Mouse (Mus musculus) lung, adult 18-20 months (tissue): ENCODE data around the gene Ppp1r10.

ENCODE experiments used
- DNase-seq, 2 experiments: peaks; one replicate each; pipeline ENCODE4 v3.0.0; 2022; ENCODE audit warnings: mixed read lengths in 2 of 2

Gene Ppp1r10

DNA sequence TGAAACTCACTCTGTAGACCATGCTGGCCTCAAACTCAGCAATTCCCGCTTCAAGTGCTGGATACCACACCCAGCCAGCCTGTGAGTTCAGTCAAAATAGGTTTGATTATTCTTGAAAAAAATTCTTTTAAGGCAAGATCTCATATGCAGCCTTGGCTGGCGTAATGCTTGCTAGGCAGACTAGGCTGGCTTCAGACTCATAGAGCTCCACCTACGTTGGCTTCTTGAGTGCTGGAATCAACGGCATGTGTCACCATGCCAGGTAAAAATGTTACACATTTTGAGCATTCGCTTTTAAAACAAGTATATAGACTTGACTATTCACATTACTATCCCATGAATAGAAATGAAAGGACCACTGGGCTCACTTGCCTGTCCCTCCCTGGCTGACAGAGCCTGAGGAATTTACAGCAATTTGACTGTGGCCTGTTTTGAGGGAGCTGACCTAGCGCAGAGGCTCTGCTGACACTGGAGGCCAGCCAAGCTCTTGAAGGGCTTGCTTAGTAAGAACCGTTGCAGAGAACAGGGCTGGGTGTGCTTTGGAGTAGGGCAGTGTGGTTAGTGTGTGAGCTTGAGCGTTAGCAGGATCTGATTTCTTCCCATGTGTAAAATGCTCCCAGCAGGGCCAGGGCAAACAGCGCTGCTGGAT is 12.8 kb upstream of the Ppp1r10 start:
- peak; percentile 88 to 90 for DNase-seq

DNA sequence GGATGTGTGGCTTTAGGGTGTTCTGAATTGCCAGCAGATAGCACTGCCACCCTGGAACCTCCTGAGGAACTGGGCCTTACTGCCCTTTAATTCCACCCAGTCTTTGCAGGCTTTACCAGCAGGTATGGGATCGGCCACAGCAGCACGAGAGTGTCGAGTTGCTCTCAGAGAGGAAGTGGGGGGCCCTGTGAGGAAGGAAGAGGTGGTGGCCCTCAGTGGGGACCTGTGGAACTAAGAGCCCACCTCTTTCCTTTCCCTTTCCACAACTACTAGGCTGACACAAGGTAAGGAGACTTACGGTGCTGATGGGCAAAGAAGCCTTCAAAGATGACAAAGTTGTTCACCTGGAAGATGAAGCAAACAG is 12.3 kb upstream of the Ppp1r10 start:
- no peak for DNase-seq

DNA sequence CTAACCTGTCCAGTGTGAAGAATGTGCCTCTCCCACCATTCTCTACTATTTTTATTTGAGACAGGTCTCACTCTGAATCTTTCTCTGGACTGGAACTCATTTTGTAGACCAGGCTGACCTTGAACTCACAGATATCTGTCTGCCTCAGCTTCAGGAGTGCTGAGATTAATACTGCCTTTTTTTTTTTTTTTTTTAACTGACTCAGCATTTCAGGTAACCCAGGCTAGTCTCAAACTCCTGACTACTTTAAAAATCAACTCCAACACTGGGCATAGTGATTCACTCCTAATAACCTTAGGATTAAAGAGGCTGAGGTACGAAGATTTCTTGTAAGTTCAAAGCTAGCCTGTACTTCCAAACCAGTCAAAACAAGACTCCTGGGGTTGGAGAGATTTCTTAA is 10.6 kb upstream of the Ppp1r10 start:
- no peak for DNase-seq

DNA sequence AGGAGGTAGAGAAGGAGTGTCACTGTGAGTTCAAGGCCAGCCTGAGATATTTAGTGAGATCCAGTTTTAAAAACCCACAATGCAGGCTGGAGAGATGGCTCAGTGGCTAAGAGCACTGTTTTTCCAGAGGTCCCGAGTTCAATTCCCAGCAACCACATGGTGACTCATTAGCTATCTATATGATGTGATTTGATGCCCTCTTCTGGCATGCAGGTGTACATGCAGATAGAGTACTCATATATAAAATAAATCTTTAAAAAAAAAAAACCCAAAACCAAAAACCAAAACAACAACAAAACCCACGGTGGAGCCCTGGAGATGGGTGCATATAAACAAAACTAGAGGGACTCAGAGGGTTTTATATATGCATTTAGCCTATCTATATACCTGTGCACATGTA is 8.6 kb upstream of the Ppp1r10 start:
- no peak for DNase-seq

DNA sequence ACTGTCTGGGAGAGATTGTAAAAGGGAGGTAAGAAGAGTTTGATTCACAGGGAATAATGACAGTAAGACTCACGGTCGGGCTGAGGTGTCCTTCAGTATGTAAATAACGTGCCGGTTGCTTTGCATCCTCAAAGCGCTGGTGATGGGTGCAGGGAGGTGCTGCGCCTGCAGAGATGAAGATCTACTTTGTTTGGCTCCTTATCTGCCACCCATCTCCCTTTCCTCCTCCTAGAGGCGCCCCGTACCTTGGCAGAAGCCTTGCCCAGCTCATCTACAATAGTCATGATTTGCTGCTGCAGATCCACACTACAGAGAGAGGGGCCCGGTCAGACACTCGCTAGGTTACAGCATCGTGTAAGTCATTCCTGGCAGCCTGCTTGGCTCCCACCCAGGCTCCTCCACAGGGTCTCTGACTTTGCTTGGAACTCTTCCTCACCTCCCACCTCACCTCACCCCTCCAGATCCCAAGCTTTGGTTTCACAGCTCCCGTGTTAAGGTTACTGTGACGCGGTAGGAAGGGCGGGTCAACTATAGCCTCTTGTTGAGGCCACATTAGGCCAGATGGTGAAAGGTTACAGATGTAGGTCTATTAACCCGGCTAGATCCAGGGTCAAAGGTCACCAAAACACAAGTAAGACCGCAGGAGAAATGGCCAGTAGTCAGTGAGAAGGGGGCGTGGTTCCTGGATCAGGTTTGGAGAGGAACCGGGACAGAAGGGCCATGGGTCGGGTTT is 6.9 kb upstream of the Ppp1r10 start:
- no peak for DNase-seq

DNA sequence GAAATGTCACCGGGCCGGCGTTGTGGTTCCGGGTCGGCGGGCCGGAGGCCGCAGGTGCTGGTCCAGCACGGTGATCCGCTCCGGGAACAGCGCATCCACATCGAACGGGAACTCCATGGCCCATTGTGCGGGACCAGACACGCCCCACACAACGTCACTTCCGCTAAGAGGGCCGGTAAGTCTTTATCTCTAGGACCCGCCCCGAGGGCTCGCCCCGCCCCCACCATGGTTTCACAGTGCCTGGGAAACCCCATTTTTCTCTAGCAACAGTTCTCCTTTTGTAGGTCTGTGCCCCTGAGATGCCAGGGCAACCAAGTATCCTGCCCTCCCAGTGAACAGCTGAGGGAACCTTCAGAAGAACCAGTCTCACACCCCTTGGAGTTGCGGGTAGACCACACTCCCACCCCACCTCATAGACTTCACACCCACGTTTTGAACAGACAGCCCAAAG is 6.3 kb upstream of the Ppp1r10 start, which contains the start of gene Atat1:
Atat1 (minus strand) TSS at position 157 of the 451 bp plus-strand sequence.
- DNase-seq = peak; percentile 95 to 97

DNA sequence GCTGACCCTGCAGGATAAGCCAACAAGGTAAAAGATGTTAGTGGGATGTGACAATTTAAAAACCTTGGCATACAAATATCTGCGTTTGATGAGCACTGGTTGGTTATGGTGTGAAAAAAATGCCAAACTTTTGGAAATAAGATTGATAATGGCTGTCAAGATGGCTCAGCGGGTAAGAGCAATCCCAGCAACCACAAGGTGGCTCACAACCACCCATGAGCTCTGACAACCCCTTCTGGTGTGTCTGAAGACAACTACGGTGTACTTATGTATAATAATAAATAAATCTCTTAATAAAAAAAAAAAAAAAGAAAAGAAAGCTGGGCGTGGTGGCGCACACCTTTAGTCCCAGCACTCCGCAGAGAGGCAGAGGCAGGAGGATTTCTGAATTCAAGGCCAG is 1.3 kb upstream of the Ppp1r10 start:
- DNase-seq = no peak

DNA sequence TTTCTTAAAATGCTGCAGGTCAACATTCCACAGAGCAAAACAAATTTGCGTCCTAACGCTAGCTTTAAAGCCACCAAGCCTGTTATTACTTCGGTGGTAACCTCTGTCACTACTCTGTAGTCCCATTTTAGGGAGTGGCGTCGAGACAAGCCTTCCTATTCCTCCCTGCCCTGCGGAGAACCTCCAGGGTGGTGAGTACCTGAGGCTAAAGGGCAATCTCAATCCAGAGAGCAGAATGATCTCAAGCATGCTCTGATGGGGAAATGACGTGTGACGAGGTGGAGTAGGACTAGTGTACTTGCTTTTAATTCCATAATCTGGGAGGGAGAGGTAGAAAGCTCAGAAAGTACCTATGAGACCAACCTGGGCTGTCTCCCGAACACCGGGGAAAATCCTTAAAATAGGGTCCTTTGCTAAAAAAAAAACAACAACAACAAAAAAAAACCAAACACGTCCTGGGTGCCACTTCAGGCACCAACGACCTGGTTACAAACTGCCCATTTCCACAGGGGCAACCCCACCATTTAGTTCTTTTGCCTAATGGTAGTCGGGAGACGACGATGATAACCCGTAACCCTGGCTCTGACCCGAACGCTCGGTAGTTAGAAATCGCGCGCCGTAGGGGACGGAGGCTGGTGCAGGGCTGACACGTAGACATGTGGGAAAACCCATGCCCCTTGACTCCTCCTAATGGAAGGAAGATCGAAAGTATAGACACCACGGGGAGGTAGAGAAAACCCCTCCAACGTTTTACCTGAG is 517 bp upstream of the Ppp1r10 start:
- DNase-seq = no peak

DNA sequence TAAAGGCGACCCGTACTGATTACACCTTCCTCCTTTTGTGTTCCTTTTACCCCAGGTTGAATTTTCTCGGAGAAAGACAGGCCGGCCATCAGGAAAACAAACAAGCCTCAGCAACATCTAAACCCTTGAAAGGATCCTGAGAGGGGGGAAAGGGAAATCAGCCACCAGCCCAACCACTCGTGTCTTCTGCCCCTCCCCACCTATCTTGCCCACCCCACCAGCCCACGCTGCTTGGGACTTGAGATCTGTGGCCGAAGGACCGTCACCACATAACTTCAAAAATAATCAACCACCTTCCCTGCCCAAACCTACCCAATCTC is 869 bp downstream of the Ppp1r10 start:
- DNase-seq = no peak

DNA sequence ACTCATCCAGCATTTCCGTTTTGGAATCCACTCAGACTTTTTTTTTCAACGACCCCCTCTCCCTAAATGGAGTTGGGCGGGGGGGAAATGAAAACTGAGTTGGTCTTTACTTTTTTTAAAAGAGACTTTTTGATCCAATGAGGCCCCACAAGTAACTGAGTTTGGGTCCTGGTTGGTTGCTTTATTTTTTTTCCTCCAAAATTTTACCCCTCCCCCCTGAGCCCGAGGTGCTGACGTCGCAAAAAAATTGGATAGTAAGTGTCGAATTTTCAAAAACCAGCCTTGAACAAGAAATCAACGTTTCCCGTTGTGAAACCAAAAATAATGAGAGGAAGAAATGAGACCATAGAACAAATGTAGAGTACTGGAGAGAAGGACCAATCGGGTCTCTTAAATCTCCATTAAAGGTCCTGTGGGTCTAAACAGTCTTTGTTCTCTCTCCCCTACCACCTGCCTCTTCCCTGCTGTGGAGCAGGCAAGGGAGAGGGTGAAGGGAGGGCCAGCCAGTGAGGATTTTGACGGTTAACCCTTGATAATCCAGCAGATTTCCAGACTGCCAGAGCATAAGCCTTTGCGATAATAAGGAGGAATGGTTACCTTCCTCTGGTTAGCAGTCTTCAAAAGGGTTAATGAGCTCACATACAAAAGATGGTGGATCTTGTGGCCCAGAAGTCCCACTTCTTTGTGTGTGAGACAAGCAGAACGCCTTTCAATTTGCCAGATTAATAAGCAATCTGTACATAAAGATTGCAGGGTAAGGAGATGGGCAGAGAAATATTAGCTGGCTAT is 1.4 kb downstream of the Ppp1r10 start:
- peak; percentile 39 to 50 for DNase-seq

DNA sequence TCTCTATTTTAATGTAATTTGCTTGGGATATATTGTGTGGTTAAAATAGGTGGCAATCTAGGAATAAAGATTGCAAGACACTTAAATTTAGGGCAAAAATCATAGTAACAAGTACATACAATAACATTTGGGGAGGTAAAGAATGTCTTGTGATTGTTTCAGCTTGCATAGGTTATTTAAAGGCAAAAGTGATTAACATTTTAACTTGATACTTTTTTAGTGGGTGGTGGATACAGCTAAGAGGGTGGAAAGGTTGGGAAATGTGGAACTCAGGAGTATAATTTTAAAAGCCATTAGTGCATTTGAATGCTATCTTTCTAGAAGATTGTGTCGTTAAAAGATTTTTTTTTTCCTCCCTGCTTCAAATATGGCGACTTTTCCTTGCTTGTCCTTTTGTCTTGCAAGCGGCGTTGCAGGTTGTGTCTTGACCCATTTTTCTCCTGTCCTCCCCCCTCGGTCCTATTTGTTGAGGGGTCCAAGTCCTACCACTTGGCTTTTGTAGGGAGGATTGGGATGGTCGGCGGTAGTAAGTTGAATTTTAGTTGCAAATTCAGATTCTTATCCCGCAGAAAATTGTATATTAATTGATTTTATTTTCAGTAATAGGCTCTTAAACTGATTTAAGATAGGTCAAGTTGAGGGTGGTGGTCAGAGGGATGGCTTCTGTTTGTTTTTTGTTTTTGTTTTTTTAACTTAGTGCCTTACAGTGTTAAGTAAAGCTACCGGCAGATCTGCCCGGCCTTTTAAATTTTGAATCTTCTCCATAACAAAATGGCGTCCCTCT is 2.2 kb downstream of the Ppp1r10 start:
- DNase-seq = no peak

DNA sequence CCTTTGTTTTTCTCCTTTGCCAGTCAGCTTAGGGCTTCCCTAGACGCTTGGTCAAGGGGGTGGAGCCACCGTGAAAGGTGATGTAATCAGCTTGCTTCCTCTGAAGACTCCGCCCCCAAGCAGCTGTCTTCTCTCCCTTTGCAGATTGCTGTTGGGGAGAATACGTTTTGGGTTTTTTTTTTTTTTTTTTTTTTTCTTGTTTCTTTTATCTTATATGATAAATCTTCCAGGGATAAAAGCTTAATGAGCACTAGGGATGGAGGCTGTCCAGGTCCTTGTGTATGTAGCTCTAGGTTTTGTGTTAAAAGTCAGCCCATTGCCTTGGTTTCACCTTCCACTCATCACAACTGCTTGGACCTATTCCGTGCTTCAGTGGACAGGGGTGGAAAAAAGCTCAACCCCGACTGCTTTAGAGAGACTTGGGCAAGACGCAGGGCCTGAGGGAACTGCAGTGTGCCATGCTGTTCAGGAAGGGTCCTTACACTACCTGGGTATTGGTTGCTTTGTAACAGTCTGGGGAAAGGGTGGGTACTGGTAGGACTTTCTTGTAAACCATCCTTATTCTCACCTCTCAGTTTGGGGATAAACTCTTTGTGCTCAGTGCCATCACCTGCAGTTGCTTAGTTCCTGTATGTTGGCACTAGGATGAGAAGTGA is 3.0 kb downstream of the Ppp1r10 start:
- peak; percentile 97 to 98 for DNase-seq

DNA sequence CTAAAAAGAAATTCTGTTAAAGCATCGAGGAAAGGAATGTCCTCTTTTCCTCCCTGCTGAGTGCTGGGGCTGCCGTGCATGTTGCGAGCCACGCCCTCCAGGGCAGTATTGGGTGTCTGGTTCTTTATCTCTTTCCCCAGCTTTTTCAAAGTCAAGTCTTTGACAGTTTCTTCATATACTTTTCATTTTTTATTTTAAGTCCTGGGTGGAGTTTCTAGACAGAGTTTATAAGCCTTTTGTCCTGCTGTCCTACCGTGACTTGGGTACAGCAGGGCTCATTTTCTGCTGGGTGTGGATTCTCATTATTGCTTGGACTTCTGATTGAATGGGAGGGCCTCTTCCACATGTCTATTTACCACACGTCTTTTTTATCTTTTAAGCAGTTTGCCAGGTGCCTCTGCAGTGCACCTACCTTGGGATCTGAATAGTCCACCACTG is 3.6 kb downstream of the Ppp1r10 start:
- DNase-seq = no peak

DNA sequence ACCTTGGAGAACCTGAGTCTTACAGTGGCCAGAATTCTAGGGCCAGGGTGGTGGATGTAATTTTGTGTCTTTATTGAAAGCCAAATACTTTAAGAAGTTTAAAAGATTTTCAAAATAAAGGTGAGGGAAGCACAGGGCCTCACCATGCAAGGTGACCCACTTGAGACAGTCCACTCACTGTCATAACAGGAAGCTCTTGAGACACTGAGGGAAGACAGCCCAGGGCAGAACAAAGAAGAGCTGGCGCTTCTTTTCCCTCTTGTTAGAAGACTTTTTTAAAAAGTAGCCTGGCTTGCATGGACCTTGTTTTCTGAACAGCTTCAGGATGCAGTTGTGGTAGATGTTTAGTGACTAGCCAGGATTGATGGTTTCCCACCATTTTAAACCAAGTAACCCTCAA is 4.2 kb downstream of the Ppp1r10 start:
- DNase-seq = no peak

DNA sequence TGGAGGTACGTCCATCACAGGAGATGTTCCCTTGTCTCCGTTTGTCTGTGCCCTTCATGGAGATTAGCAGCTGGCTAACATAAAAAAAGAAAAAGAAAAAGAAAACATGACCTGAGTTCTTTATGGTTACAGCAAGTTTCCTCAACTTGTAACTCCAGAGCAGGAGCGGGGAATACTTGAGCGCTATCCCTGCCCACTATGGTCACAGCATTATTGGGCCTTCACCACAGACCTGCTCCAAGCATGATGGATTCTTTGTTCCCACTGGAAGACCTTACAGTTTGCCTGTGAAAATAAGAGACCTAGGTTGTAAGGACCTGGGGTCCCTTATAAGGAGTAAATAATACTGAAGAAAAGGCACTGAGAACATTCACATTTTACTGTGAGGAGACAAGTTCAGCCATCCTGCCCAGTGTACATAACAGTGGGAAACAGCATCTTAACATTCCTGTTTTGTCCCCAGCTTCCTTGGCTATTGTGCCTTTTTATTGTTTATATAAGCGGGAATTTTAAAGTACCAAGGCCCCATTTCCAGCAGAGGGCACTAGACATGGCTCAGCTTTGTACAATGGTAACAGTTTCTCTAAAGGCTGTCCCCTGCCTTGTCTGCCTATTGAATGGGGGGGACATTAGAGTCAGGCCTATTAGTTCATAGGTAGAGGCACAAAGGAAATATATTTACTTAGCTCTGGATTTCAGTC is 4.8 kb downstream of the Ppp1r10 start:
- peak in 1 of 2 experiments; percentile 59 for DNase-seq

DNA sequence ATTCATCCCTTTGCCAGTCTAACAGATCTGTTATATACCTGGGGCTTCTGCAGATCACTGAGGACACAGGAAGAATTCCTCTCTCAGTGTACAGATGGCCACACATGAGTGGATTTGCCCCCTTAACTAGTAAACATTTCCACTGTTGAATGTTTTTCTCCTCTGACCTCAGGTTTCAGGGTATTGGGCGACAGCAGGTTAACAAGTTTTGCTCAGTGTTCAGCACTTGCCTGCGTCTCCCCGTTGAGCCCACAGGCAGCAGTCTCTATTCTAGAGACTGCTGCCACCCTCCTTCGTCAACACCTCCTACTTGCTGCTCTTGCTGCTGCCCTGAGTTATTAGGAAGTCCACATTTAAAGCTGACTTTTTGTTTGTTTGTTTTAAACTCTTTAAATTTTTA is 5.5 kb downstream of the Ppp1r10 start:
- DNase-seq = no peak

DNA sequence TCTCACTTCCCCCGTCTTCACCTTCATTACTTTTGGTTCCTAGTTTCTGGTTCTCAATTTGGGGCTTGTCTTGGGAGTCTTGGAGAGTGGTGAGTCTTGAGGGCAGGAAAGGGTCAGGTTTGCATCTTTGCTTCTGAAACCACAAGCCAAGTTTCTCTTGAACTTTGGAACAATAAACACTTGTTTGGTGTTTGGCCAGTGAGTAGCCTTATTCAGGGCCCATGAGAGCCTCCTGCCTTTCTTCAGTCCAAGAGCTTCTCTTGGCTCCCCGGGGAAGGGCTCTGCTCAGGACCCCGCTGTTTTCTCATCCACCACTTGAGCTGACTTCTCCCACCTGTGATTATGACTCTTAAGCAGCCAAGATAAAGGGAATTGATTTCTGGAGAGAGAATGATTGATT is 6.3 kb downstream of the Ppp1r10 start:
- peak in 1 of 2 experiments; percentile 32 for DNase-seq

DNA sequence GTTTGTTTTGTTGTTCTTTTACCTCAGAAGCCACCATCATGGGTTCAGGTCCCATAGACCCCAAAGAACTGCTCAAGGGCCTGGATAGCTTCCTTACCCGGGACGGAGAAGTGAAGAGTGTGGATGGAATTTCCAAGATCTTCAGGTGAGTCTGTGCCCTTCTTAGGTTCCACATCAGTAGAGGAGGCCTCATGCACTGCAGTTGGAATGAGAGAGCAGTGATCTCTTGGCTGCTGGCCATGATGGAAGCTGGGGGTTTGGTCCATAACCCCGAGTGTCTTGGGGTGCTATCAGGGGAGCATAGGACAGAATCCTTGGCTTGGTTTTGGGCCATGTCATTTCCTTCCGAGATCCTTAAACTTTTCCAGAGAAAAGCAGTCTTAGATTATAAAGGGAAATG is 7.0 kb downstream of the Ppp1r10 start:
- no peak for DNase-seq

DNA sequence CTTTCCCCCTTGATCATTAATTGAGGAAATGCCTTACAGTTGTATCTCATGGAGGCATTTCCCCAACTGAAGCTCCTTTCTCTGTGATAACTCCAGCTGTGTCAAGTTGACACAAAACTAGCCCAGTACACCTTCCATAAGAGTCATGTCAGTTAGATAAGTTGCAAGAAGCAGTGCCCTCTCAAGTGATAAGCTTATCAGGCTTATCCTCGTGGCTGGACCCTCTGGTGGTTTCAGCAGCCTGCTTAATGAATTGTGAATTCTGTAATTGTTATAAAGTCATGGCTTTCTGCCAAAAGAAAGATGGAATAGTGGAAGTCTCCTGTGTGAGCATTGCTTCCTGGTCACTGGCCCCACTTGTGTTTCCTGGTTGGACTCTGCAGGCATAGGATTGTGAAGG is 11.2 kb downstream of the Ppp1r10 start:
- DNase-seq = no peak

DNA sequence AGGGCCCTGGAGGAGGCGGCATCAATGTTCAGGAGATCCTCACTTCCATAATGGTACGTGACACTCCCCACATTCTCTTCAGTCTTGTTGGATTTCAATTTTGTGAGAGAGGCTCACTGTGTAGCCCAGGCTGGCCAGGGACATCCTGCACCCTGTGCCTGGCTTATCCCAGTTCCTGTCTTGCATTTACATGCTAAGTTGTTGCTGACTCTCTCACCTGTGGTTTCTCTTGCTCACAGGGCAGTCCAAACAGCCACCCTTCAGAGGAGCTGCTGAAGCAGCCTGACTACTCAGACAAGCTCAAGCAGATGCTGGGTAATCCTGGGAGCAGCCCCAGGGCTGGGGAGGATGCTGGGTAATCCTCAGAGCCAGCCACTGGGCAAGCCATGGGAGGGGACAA is 13.3 kb downstream of the Ppp1r10 start:
- no peak for DNase-seq

DNA sequence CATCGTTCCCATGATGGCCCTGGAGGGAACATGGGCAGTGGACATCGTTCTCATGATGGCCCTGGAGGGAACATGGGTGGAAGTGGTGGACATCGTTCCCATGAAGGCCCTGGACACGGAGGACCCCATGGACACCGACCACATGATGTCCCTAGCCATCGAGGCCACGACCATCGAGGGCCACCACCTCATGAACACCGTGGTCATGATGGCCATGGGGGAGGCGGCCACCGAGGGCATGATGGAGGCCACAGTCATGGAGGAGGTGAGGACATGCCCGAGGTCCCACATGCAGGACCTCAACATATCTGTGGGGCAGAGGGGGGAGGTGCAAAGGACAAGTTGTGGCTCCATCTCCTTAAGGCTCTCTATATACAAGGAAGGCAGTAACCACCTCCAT is 14.4 kb downstream of the Ppp1r10 start:
- DNase-seq = no peak
